Mouse (Mus musculus) layer of hippocampus, postnatal 36 days (tissue): ENCODE results near the gene Nek8. TPM values are rescaled to one million over a fixed set of nuclear protein-coding genes. Genes with fewer than 3 reads are reported as not detected.
"Not testable (repeated sequence)": the region's sequence is repeated elsewhere in the genome, so short reads cannot be mapped to it uniquely, and the experiment has no call there.

Experiments used
- DNase-seq, 2 experiments: peaks; one replicate each; pipeline ENCODE4 v3.0.0; 2022
- microRNA-seq, 2 experiments: library from miRNA; unstranded; fragments of <30 nt; microRNA quantifications; one replicate each; pipeline ENCODE4 v1.2.0; 2021
- total RNA-seq, 2 experiments: library from RNA; stranded (reverse); gene quantifications; 2 replicates each; pipeline ENCODE4 v1.2.3; 2021

Nek8 gene
- total RNA-seq, 2 experiments from 2014 or later = 2.4 to 2.5 TPM

DNA sequence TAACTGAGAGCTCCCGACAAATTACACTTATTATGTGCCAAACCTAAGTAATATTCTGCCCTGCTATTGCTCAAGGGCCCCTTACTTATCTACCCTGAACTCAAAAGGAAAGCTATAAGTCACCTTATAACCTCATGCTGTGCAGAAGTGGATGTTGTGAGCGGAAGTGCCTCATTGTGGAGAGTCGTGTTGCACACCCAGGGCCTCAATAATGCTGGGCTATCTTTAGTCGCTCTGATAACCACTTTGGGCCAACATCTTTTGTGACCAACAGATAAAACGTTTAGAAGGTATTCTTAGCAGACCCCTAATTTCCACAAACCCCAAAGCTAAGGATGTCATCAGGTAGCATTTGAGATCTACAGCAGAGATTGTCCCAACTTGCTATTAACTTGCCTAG is 35.8 kb downstream of the Nek8 start:
- no peak for DNase-seq

DNA sequence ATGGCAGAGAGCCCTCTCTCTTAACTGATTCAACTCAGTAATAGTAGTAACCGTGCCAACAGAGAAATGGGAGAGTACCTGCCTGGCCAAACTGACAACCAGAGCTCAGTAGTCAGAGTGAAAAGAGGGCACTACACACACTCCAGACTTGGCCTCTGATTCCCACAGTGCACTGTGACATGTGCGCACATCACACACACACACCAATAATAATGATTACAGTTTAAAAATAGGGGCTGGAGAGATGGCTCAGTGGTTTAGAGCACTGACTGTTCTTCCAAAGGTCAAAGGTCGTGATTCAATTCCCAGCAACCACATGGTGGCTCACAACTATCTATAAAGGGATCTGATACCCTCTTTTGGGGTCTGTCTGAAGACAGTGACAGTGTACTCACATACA is 38.5 kb downstream of the Nek8 start:
- no peak for DNase-seq

DNA sequence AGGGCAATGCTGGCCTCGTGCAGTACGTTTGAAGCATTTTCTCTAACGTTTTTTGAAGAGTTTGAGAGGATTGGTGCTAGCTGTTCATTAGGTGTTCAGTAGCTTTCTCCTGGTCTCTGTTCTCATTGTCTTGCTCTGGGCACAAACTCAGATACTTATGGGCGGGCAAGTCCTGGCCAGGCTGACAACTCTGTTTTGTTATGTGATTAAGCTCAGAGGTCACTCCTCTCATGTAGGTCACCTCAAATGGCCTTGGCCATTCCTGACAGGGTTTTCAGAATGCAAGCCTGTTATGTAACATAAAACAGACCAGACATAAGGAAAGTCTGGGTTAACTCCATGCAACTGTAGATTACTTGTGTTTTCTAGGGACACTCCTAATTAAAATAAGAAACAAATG is 38.9 kb downstream of the Nek8 start:
- no peak for DNase-seq

DNA sequence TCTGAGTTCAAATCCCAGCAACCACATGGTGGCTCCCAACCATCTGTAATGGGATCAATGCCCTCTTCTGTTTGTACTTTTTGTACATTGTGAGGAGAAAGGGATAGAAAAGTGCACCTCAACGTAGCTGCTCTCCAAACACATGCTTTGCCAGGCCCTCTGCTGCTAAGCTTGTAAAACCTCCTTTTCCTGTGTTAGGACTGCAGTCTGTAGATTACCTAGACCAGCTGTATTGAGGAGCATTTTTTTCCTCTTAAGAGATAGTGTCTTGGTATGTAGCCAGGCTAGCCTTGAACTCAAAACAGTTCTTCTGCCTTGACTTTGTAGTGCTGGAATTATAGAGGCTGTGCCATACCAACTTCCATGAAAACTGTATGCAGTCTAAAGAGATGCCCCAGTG is 40.3 kb downstream of the Nek8 start:
- DNase-seq = no peak

DNA sequence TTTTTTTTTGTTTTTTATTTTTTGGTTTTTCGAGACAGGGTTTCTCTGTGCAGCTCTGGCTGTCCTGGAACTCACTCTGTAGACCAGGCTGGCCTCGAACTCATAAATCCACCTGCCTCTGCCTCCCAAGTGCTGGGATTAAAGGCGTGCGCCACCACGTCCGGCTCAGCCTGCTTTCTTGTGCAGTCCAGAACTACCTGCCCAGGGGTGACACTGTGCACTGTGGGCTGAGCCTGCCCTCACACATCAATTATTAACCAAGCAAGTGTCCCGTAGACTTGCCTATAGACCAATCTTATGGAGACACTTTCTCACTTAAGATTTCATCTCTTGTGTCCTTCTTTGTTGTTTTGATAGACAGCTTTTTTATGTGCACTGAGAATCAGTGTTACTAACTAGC is 41.2 kb downstream of the Nek8 start:
- DNase-seq = not testable (repeated sequence)

DNA sequence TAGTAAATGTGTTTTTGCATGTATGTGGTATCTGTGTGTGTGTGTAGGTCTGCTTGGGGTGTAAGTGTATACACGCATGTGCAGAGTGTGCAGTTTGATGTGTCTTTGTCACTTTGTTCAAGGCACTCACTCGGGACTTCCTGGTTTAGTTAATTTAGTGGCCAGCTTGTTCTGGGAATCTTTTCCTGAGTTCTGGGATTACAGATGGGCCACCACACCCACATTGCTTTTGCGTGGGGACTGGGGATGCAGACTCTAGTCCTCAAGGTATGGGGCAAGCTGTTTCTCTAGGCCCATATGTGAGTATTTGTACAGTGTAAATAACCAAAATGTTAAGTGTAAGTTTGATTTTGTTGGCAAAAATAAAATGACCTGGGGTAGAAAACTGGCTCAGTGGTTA is 42.1 kb downstream of the Nek8 start:
- peak in 1 of 2 experiments; percentile 22 for DNase-seq

DNA sequence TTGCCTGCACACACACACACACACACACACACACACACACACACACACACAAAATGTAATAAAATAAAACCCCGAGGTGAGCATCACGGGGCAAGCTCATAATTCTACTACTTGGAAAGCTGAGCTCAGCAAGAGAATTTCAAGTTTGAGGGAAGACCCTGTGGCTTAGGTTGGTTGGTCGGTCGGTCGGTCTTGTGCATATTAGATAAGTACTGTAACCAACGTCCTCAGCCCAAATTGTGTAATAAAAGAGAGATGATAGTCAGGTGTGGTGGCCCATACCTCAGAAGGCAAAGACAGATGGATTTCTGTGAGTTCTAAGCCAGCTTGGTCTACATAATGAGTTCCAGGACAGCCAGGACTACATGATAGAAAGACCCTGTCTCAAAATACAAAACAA is 42.6 kb downstream of the Nek8 start:
- DNase-seq = no peak

GRCm38 (mm10) chr11:78129458-78129857 is 47.0 kb downstream of the Nek8 start:
- no peak for DNase-seq

GRCm38 (mm10) chr11:78126739-78127138 is 49.7 kb downstream of the Nek8 start:
- DNase-seq = no peak

DNA sequence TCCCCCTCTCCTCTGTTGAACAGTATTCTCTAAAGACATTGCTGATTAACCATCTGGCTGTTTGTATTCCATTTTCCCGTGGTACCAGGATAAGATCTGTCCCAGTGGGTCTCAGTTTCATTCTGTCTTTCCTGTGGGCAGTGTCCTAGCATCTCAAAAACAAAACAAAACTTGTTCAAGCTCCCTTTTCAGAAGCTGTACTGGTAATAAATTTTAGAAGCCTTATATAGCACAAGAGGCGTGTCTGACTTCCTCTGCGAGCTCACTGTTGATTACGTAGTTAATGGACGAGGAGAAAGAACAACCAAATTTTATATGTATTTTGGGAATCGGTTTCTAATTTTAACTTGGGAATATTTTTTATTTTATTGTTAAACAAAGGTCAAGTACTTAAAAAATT is 50.8 kb downstream of the Nek8 start:
- no peak for DNase-seq

DNA sequence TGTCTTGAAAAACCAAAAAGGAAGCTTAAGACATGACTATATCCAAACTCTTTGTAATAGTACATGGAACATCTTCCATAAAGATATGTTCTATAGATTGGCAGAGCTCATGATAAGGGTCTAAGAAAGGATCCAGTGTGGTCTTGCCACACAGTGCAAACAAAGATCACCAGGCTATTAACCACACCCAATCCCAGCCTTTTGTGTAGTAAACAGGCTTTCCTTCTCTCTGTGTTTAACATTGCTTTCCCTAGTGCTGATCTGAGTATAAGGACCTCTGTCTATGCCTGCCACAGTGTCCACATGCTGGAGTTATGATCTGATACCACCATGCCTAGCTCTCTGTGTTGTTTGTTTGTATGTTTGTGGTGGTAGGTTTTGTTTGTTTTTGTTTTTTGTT is 52.7 kb downstream of the Nek8 start:
- no peak for DNase-seq

DNA sequence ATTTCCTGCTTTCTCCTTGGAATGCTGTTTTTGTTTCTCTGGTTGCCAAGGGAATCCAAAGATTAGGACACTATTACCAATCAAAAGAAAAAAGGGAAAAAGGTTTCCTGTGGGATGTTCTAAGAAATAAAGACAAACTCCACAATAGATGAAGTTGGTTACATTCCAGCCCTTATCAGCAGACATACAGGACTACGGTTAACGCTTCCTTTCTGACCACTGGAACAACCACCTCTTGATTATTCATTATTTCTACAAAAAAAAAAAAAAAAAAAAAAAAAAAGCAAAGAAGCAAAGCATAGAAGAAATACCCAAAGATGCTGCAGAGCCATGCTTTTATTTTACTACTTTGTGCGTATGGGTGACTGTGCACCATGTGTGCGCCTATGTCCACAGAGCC is 53.7 kb downstream of the Nek8 start:
- no peak for DNase-seq

DNA sequence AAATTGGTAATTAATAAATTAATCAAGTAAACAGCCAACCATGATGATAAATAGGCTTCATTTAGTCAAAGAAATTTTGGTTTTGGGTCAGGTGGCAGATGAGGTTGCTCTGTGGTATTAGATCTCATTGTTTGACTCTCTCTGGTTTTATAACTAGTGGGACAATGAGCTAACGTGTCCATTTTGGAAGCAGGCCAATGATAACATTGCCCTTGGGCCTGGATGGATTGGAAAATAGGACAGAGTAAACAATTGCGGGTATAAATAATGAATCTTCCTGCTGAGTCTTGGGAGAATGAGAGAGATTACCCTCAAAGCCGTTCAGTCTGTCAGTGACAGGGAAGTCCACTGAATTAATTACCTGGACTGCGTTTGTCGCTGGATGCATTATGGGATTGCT is 55.3 kb downstream of the Nek8 start:
- DNase-seq = no peak

- DNase-seq = no peak
Observed at GRCm38 (mm10) chr11:78119898-78120297, 56.6 kb downstream of the Nek8 start.

DNA sequence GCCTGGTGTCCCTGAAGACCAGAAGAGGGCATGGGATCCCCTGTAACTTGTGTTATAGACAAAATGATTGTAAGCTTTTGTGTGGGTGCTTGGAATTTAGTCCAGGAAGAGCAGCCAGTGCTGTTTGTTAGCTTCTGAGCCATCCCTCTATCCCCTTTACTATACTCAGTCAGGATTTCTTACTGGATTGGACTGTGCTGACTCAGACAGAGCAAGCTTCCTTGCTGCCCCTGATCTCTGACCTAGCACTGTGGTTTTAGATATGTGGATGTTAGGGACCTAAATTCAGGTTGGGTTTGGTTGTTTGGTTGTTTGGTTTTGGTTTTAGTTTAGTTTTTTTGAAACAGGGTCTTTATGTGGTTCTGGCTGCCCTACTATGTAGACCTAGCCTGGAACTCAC is 58.0 kb downstream of the Nek8 start:
- DNase-seq = no peak

DNA sequence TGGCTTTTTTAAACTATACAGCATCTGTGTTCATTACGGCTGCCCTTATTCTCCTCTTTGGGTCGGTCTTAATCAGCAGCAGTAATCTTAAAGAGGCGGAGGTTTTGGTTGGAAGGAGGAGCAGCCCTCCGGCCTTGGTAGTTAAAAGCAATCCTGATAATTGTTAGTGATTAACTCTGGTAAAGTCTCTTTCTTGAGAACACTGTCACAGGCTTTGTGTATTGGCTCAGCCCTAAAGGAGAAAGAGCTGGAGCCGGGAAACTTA is 60.4 kb downstream of the Nek8 start:
- no peak for DNase-seq

Small RNAs within 50 kb of the gene (microRNA-seq; reads per million reads assigned to microRNA genes)
- 1.1 to 1.5 reads per million in 2 experiments for gene Mir7653

Other genes starting within 250 kb of the Nek8 start
- gene Sez6, start 245.9 kb downstream of the Nek8 start, total RNA-seq = 100 to 1,000 TPM; 148 to 153 TPM
- gene Phf12, start 193.9 kb downstream of the Nek8 start, total RNA-seq = 10 to 100 TPM; 48.3 to 51.2 TPM
- 1 to 10 TPM; 4.5 to 6.2 TPM for gene Dhrs13, start 144.4 kb downstream of the Nek8 start, total RNA-seq
- gene Flot2, start 138.7 kb downstream of the Nek8 start, total RNA-seq = 10 to 100 TPM; 71.8 to 74.3 TPM
- 10 to 100 TPM; 19.8 to 21.2 TPM for gene Eral1, start 96.3 kb downstream of the Nek8 start, total RNA-seq
- 10 to 100 TPM; 29.5 to 33.0 TPM for gene Fam222b, start 82.0 kb downstream of the Nek8 start, total RNA-seq
- gene Traf4, start 11.1 kb downstream of the Nek8 start, total RNA-seq = 10 to 100 TPM; 10.9 to 15.0 TPM
- 10 to 100 TPM; 22.3 to 24.0 TPM for gene Tlcd1, start within 50 bp of the Nek8 start, total RNA-seq
- 100 to 1,000 TPM; 714 to 715 TPM for gene Rpl23a, start 6.9 kb upstream of the Nek8 start, total RNA-seq
- gene Rab34, start 11.8 kb upstream of the Nek8 start, total RNA-seq = 10 to 100 TPM; 26.8 to 28.5 TPM
- gene Proca1, start 16.7 kb upstream of the Nek8 start, total RNA-seq = 1 to 10 TPM; 3.6 to 5.7 TPM
- gene Sdf2, start 69.1 kb upstream of the Nek8 start, total RNA-seq = 10 to 100 TPM; 61.0 to 66.3 TPM
- 100 to 1,000 TPM; 116 to 125 TPM for gene Supt6, start 69.3 kb upstream of the Nek8 start, total RNA-seq
- gene 2610507B11Rik, start 85.1 kb upstream of the Nek8 start, total RNA-seq = 100 to 1,000 TPM; 194 to 217 TPM
- 1 to 10 TPM; 7.2 to 7.8 TPM for gene BC030499, start 114.2 kb upstream of the Nek8 start, total RNA-seq
- gene Spag5, start 124.9 kb upstream of the Nek8 start, total RNA-seq = 10 to 100 TPM in 1 of 2 experiments, 1 to 10 TPM in 1; 6.9 to 10.1 TPM
- gene Aldoc, start 146.3 kb upstream of the Nek8 start, total RNA-seq = 100 to 1,000 TPM; 781 to 864 TPM
- 10 to 100 TPM; 57.9 to 59.0 TPM for gene Pigs, start 151.7 kb upstream of the Nek8 start, total RNA-seq
- 10 to 100 TPM; 31.6 to 36.4 TPM for gene Unc119, start 166.8 kb upstream of the Nek8 start, total RNA-seq
- not detected for gene Foxn1, start 209.9 kb upstream of the Nek8 start, total RNA-seq
- not detected for gene Slc13a2, start 245.5 kb upstream of the Nek8 start, total RNA-seq